Mouse (Mus musculus) heart, embryonic 15.5 days (tissue): Measurements from ENCODE around the gene Prr12. TPM values are rescaled to one million over a fixed set of nuclear protein-coding genes. Genes with fewer than 3 reads are reported as not detected.

ENCODE experiments used
- ATAC-seq: fragments of 200-750 bp; cut with Nextera tagmentation; replicated peaks from 2 replicates; pipeline ENCODE4 v1.8.0; 2017; ENCODE audit warnings: low read depth, moderate TSS enrichment; ENCODE audit not compliant: insufficient number of reproducible peaks, insufficient read depth, low FRiP score
- H3K27ac ChIP-seq: fragments of 300-500 bp; sonication (generic); 2 replicates; pipeline ENCODE4 v1.5.1; 2015; ENCODE audit warnings: mild to moderate bottlenecking, inconsistent platforms
- H3K27me3 ChIP-seq: fragments of 300-500 bp; sonication (generic); 2 replicates; pipeline ENCODE4 v1.6.1; 2015; ENCODE audit warnings: inconsistent platforms
- H3K36me3 ChIP-seq: fragments of 300-500 bp; sonication (generic); 2 replicates; pipeline ENCODE4 v1.6.1; 2015; ENCODE audit warnings: mild to moderate bottlenecking, inconsistent platforms
- H3K4me1 ChIP-seq: fragments of 300-500 bp; sonication (generic); replicated peaks from 2 replicates; pipeline ENCODE4 v1.6.1; 2015; ENCODE audit warnings: inconsistent platforms
- H3K4me2 ChIP-seq: fragments of 300-500 bp; sonication (generic); 2 replicates; pipeline ENCODE4 v1.6.1; 2015; ENCODE audit warnings: inconsistent platforms, mild to moderate bottlenecking, moderate library complexity
- H3K4me3 ChIP-seq: fragments of 300-500 bp; sonication (generic); 2 replicates; pipeline ENCODE4 v1.5.1; 2015; ENCODE audit warnings: mild to moderate bottlenecking, inconsistent platforms
- H3K9ac ChIP-seq: fragments of 300-500 bp; sonication (generic); 2 replicates; pipeline ENCODE4 v1.6.1; 2015; ENCODE audit warnings: mild to moderate bottlenecking, inconsistent platforms
- H3K9me3 ChIP-seq: fragments of 300-500 bp; sonication (generic); replicated peaks from 2 replicates; pipeline ENCODE4 v1.6.1; 2016; ENCODE audit warnings: inconsistent platforms
- whole genome bisulfite sequencing: fragments of 180-500 bp; shearing (Covaris S2); methylation state at CpG from one replicate; pipeline ENCODE4 v1.1.7; 2015; ENCODE audit warnings: mixed read lengths; 5-methylcytosine and 5-hydroxymethylcytosine counted together
- polyA plus RNA-seq: library from polyadenylated mRNA; unstranded; fragments of >200 nt; fragmentation: Nextera tagmentation; extraction: Ambion mirVana; gene quantifications from 2 replicates; pipeline ENCODE4 v1.2.1, GENCODE M21; 2015

Gene Prr12
- polyA plus RNA-seq, 1 experiment from 2014 or later, result 5.0 TPM

DNA sequence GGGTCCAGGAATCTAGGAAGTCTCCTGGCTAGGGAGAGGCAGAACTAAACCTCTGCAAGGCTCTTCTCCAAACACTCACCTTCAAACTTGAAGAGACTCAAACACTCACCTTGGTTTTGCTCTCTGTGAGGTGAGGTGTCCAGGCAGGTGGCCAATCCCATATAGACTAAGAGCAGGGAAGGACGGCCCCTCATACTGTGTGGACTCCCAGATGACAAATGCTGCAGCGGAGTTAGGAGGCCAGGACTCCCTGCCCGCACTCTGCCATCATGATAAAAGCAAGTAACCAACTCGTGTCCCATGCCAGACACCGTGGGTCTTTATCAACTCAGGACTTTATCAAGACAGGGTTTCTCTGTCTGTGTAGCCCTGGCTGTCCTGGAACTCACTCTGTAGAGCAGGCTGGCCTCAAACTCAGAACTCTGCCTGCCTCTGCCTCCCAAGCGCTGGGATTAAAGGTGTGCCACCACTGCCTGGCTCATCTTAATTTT lies 8.0 kb upstream of the Prr12 start:
- Histone ChIP-seq H3K9ac (no peak overlapping the region), H3K27ac (no peak overlapping the region), H3K4me3 (no peak overlapping the region), H3K9me3 (no peaks in the 10 kb centered on the region), H3K36me3 (0 out of 2 replicates have a peak, but pooled peaks cover 3% of the 10 kb centered on the region), H3K4me2 (no peak overlapping the region), H3K27me3 (no peaks in the 10 kb centered on the region), H3K4me1 (peaks cover 21% of the 10 kb centered on the region)
- ATAC-seq, result no peak
- 73% methylated on average over 6 of the region's 6 CpGs for WGBS

DNA sequence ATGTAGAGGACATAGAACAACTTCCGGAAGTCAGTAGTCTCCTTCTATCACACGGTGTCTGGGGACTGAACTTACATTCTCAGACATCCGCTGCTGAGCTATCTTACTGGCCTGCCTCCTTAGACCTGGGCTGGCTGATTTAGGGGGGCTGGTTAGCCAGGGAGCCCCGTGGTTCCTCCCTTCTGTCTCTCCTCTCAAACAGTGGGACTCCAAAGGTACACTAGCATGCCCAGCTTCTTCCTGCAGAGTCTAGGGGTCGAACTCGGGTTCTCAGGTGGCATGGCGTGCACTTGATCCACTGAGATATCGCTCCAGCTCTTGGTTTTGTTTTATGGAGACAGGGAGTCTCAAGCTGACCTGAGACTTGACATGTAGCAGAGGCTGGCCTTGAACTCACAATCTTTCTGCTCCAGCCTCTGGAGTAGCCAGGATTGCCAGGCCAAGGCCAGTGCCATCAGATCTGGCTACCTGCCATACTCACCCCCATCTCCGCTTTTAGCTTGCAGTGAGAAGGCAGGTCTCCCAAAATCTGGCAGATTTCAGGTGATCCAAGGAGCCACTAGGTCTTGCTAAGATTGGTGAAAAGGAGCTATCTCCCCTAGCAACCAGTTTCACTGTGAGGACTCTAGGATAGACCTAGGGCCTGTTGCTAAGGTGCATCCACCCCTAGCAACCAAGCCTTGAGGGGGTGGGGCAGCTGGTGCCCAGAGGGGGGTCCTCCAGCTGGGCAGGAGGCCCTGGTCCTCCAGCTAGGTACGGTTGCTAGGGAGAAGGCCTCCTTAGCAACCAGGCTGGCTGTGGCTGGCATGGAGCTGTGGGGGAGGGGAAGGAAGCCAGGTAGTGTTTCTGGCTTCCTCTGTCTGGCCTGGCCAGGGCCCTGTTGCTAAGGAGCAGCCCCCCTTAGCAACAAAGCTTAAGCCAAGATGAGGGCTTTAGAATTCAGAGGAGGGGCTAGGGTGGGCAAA lies 6.2 kb upstream of the Prr12 start:
- H3K4me3 ChIP-seq, result no peak overlapping the region
- H3K36me3 ChIP-seq, result 0 out of 2 replicates have a peak, but pooled peaks cover 2% of the 10 kb centered on the region
- WGBS, result 73% methylated on average over 10 of the region's 10 CpGs
- no peak overlapping the region for H3K4me2 ChIP-seq
- H3K27ac ChIP-seq, result no peak overlapping the region
- H3K4me1 ChIP-seq, result peaks cover 24% of the 10 kb centered on the region
- H3K27me3 ChIP-seq, result no peaks in the 10 kb centered on the region
- no peaks in the 10 kb centered on the region for H3K9me3 ChIP-seq
- no peak overlapping the region for H3K9ac ChIP-seq
- ATAC-seq, result no peak

DNA sequence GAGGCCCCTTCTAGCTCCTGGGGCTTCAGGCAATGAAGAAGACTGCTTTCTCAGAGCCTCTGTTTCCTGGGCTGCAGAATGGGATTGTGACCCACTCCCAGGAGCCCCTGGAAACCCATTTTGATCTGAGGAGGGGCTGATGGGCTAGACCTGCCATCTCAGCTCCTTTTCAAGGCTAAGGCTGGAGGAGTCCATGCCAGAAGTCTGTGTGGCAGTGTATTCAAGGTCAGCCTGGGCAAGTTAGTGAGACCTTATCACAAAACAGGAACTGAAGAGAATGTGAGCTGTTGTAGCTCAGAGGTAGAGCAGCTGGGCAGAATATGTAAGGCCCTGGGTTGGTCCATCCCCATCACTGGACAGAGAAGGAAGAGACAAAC lies 4.3 kb upstream of the Prr12 start:
- H3K4me3 ChIP-seq, result no peak overlapping the region
- H3K27me3 ChIP-seq, result no peaks in the 10 kb centered on the region
- no peak overlapping the region for H3K4me2 ChIP-seq
- no peak for ATAC-seq
- 0 out of 2 replicates have a peak overlapping the region, but pooled peaks have one; percentile 4 for H3K9ac ChIP-seq
- no peak overlapping the region for H3K27ac ChIP-seq
- peaks cover 19% of the 10 kb centered on the region for H3K4me1 ChIP-seq
- H3K9me3 ChIP-seq, result no peaks in the 10 kb centered on the region
- no peaks in the 10 kb centered on the region for H3K36me3 ChIP-seq

DNA sequence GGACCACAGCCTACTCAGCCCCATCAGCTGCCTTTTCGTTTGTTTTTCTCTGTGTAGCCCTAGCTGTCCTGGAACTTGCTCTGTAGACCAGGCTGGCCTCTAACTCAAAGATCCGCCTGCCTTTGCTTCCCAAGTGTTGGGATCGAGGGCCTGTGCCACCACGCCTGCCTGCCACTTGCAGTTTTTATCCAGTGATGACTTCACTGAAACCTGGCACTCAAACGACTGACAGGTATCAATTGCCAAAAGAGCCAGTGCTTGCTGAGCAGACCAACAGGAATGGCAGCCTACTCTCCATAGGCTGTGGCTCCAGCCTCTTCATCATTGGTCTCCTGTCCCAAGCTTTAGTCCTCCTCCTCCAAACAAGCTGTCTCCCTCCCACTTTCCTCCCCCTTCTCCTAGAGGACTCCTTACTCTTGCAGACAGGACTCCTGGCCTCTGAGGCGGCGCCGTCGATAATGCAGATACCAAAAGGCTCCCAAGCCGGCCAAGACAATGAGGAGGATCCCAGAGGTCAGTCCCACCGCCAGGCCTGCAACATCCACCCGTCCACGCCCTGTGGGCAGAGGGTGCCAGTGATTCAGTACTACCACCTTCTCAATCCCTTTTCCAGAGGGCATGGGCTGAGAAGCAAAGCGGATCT lies 3.8 kb upstream of the Prr12 start:
- no peak for ATAC-seq
- 70% methylated on average over 14 of the region's 14 CpGs for WGBS
- Histone ChIP-seq H3K4me1 (peaks cover 19% of the 10 kb centered on the region), H3K9me3 (no peaks in the 10 kb centered on the region), H3K9ac (0 out of 2 replicates have a peak overlapping the region, but pooled peaks have one; percentile 4), H3K4me2 (no peak overlapping the region), H3K27me3 (no peaks in the 10 kb centered on the region), H3K27ac (no peak overlapping the region), H3K36me3 (no peaks in the 10 kb centered on the region), H3K4me3 (no peak overlapping the region)

DNA sequence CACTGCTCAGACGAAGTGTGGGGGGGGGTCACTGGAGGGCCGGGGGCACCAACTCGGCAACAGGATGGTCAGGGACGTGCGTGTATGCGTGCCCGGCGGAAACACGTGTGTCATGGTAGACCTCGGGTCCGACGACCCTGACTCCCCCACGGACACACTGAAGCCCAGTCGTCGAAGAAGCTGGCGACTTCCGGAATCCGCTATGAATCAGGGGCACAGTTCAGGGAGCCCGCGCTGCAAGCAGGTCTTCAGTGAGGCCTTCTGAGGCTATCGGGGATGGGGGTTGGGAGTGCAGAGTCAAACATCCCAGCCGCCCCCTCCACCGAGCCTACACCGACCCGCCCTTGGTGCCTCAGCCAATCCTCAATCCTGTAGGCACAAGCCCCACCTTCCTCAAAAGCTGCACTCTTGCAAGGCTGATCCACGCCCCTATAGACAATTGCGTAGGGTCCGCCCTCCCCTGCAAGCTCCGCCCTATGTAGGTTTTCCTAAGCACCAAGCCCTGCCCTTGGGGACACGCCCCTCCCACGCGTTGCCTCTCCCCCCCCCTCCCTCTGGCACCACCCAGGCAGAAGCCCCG lies 1.3 kb upstream of the Prr12 start:
- WGBS, result under 1% methylated on average over 33 of the region's 33 CpGs
- H3K27ac ChIP-seq, result peak overlapping the region; percentile 99

DNA sequence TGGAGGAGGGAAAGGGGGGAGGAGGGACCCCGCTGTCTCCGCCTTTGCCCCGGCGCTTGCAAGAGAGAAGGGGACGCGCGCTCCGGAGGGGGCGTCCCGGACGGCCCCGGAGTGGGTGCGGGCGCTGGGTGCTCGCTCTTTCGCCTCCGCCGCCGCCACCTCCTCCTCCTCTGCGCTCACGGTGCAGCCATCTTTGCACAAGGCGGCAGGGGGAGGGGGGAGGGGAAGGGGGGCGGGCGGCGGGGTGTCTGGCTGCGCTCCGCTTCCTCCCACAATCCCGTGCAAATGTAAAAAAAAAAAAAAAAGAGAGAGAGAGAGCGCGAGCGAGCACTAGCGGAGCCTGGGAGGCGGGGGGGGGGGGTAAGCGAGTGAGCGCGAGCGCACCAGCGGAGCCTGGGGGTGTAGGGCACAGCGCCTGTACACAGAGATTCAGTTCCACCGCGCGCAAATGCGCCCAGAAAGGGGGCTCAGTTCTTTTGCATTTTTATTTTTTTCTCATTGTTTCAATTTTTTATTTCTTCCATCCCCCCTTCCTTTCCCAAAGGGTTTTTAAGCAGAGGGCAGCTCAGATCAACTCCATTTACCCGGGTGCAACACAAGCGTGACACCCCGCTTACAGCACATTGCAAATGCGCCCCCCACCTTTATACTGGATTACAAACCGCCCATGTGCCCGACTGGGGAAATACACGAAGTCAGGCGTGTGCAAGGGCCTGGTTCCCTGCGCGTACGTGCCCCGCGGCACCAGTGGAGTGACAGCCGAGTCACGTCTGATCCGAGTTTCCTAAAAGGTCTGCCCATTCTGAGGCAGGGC lies 643 bp upstream of the Prr12 start:
- peak; percentile 59 for ATAC-seq
- H3K9ac ChIP-seq, result peak overlapping the region; percentile 96
- under 1% methylated on average over 46 of the region's 59 CpGs for WGBS
- peak overlapping the region; percentile 98 for H3K4me2 ChIP-seq
- no peaks in the 10 kb centered on the region for H3K9me3 ChIP-seq
- peaks cover 25% of the 10 kb centered on the region for H3K4me1 ChIP-seq
- H3K36me3 ChIP-seq, result peaks cover 20% of the 10 kb centered on the region
- no peaks in the 10 kb centered on the region for H3K27me3 ChIP-seq
- H3K4me3 ChIP-seq, result peak overlapping the region; percentile 94
- H3K27ac ChIP-seq, result peak overlapping the region; percentile 99

More for the DNA sequence above, 1.3 kb upstream of the Prr12 start:
- peak overlapping the region; percentile 98 for H3K4me2 ChIP-seq
- H3K9me3 ChIP-seq, result no peaks in the 10 kb centered on the region
- H3K9ac ChIP-seq, result peak overlapping the region; percentile 70
- H3K36me3 ChIP-seq, result peaks cover 13% of the 10 kb centered on the region
- ATAC-seq, result peak; percentile 95
- H3K27me3 ChIP-seq, result no peaks in the 10 kb centered on the region
- H3K4me3 ChIP-seq, result peak overlapping the region; percentile 94
- peaks cover 25% of the 10 kb centered on the region for H3K4me1 ChIP-seq

DNA sequence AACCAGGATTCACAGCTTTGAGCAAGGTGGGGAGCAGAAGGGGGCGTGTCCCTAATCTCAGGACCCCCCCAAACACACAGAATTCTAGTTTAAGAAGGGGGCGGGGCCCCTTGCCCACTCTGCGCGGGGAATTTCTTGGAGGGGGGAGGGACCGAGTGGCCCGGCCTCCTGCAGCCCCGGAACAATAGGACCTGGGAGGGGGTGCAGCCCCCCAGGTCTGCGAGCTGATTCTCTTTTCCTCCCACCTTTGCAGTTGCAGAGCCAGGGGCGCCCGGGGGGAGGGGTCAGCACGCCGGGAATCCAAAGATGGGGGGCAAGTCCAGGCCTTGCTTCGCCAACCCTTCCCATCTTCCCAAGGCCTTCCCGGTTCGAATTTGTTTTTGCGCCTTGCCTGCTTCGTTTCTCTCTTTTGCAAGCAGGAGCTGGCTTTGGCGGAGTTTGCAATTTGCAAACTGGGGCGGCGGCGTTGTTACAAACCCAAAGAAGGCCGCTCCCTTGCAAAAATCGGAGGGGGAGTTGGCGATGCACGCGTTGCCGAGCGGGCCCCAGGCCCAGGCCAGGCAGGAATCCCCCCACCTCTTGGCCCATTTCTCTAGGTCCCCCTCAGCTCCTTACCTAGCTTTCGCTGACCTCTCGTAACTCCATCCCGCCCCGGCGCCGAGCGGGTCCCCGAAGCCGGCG lies 360 bp downstream of the Prr12 start:
- peak overlapping the region; percentile 96 for H3K9ac ChIP-seq
- under 1% methylated on average over 38 of the region's 38 CpGs for WGBS
- peak overlapping the region; percentile 99 for H3K27ac ChIP-seq
- H3K36me3 ChIP-seq, result peaks cover 30% of the 10 kb centered on the region
- peaks cover 25% of the 10 kb centered on the region for H3K4me1 ChIP-seq
- H3K4me2 ChIP-seq, result peak overlapping the region; percentile 98
- no peak for ATAC-seq
- H3K27me3 ChIP-seq, result no peaks in the 10 kb centered on the region
- peak overlapping the region; percentile 94 for H3K4me3 ChIP-seq
- H3K9me3 ChIP-seq, result no peaks in the 10 kb centered on the region

DNA sequence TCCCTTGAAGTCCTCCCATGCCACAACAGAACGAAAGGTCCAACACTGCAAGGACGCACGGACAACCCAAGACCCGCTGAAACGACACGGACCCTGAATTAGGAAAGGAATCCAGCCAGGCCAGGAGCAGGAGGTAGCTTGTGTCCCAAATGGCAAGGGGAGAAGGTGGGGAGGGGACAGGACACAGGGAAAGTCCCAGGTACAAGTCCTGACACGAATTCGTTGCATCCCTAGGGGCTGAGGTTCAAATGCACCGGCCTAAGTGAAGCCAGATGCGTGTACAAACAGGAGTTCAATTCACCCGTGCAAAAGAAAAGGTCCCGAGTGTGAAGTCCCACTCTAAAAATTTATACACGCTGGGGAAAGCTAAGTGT lies 1.1 kb downstream of the Prr12 start:
- peak overlapping the region; percentile 99 for H3K27ac ChIP-seq
- WGBS, result 4% methylated on average over 13 of the region's 13 CpGs

DNA sequence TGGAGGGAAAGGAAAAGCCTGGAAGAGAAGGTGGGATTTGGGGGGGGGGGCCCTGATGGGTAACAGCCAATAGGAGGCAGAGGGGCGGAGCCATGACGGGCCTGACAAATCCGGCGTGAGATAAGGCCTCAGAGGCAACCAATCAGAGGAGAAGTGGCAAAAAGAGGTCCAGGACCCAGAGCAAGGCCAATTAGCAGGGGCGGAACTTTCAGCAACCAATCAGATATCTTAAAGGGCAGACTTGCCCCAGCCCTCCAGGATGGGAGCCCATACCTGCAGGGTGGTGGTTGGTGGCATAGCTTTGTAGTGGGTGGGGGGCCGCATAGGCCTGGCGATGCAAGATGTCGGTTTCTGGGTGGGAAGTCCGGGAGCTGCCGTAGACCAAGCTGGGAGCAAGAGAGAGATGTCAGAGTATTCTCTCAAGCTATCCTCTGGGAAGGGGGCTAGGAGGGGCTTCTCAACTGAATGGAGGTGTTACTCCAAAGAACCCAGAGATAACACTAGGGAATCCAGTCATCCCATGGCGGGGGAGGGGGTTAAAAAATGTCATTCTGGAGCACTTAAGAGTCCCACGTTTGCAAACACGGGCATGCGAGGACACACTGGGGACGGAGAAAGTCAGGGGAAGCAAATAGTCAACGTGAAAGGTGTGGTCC lies 1.6 kb downstream of the Prr12 start:
- no peaks in the 10 kb centered on the region for H3K27me3 ChIP-seq
- peak overlapping the region; percentile 94 for H3K4me3 ChIP-seq
- 10% methylated on average over 16 of the region's 16 CpGs for WGBS
- H3K4me2 ChIP-seq, result peak overlapping the region; percentile 98
- no peaks in the 10 kb centered on the region for H3K9me3 ChIP-seq
- no peak for ATAC-seq
- 0 out of 2 replicates have a peak overlapping the region, but pooled peaks have one; percentile 96 for H3K9ac ChIP-seq
- peaks cover 25% of the 10 kb centered on the region for H3K4me1 ChIP-seq
- H3K27ac ChIP-seq, result peak overlapping the region; percentile 99
- peaks cover 43% of the 10 kb centered on the region for H3K36me3 ChIP-seq

More for the DNA sequence above, 1.1 kb downstream of the Prr12 start:
- Histone ChIP-seq H3K4me2 (peak overlapping the region; percentile 98), H3K4me3 (peak overlapping the region; percentile 94), H3K27me3 (no peaks in the 10 kb centered on the region), H3K36me3 (peaks cover 38% of the 10 kb centered on the region), H3K9ac (peak overlapping the region; percentile 96), H3K9me3 (no peaks in the 10 kb centered on the region), H3K4me1 (peaks cover 25% of the 10 kb centered on the region)
- no peak for ATAC-seq
